Mouse (Mus musculus) brown adipose tissue, adult 24 weeks (tissue): ENCODE measurements around the gene Vmn1r86. TPM values are rescaled to one million over a fixed set of nuclear protein-coding genes. Genes with fewer than 3 reads are reported as not detected.

Source experiments
- polyA plus RNA-seq: library from polyadenylated mRNA; stranded (reverse); fragments of >200 nt; gene quantifications from 2 replicates; pipeline ENCODE4 v1.2.4, GENCODE M21; 2012; ENCODE audit not compliant: missing spikeins, insufficient read depth, insufficient read length

Vmn1r86 gene
- polyA plus RNA-seq, 1 experiment: not detected

Other genes with a start within 250 kb of the Vmn1r86 start
- gene Zfp128, start 238.7 kb downstream of the Vmn1r86 start, polyA plus RNA-seq: 2.0 and 2.5 TPM in 2 replicates
- 3.0 and 3.6 TPM in 2 replicates for gene Zscan22, start 222.1 kb downstream of the Vmn1r86 start, polyA plus RNA-seq
- 533 and 648 TPM in 2 replicates for gene Rps5, start 197.6 kb downstream of the Vmn1r86 start, polyA plus RNA-seq
- not detected in 2 replicates for gene Rnf225, start 192.5 kb downstream of the Vmn1r86 start, polyA plus RNA-seq
- gene Zfp324, start 154.1 kb downstream of the Vmn1r86 start, polyA plus RNA-seq: 1.4 and 2.7 TPM in 2 replicates
- 0.55 and 1.2 TPM in 2 replicates for gene Zfp446, start 142.1 kb downstream of the Vmn1r86 start, polyA plus RNA-seq
- gene Slc27a5, start 121.7 kb downstream of the Vmn1r86 start, polyA plus RNA-seq: not detected in 2 replicates
- 39.4 and 56.3 TPM in 2 replicates for gene Trim28, start 120.8 kb downstream of the Vmn1r86 start, polyA plus RNA-seq
- gene Zbtb45, start 109.9 kb downstream of the Vmn1r86 start, polyA plus RNA-seq: 2.1 and 4.0 TPM in 2 replicates
- gene Chmp2a, start 85.1 kb downstream of the Vmn1r86 start, polyA plus RNA-seq: 194 and 239 TPM in 2 replicates
- 258 and 293 TPM in 2 replicates for gene Ube2m, start 81.6 kb downstream of the Vmn1r86 start, polyA plus RNA-seq
- gene Mzf1, start 65.2 kb downstream of the Vmn1r86 start, polyA plus RNA-seq: not detected in 2 replicates
- gene Vmn1r85, start 24.7 kb downstream of the Vmn1r86 start, polyA plus RNA-seq: 0.16 TPM in 1 of 2 replicates, not detected in the other
- gene Vmn1r87, start 20.2 kb upstream of the Vmn1r86 start, polyA plus RNA-seq: not detected in 2 replicates
- not detected in 2 replicates for gene Vmn1r88, start 39.7 kb upstream of the Vmn1r86 start, polyA plus RNA-seq
- gene Vmn1r89, start 93.1 kb upstream of the Vmn1r86 start, polyA plus RNA-seq: not detected in 2 replicates
- 3.7 and 3.9 TPM in 2 replicates for gene Lig1, start 157.4 kb upstream of the Vmn1r86 start, polyA plus RNA-seq
- gene Zswim9, start 158.8 kb upstream of the Vmn1r86 start, polyA plus RNA-seq: 5.0 and 6.5 TPM in 2 replicates
- gene Pla2g4c, start 204.7 kb upstream of the Vmn1r86 start, polyA plus RNA-seq: not detected in 2 replicates